Mouse (Mus musculus): ENCODE measurements around the gene Sbk1.

- no peak for TF ChIP-seq POLR2A (IDR thresholded peaks at IDR 0.05; ENCODE audit: borderline replicate concordance, extremely low read depth, low read depth, low read length)
- TF ChIP-seq CTCF (IDR thresholded peaks at IDR 0.05; ENCODE audit: insufficient read depth, low read length) = no peak
Measured at GRCm38 (mm10) chr7:126280696-126281095, 8.3 kb downstream of the Sbk1 start.

Data from lung, adult 2 months (tissue).